Mouse (Mus musculus) CH12.LX (cell line): ENCODE measurements around the gene 4930402H24Rik. TPM values are rescaled to one million over a fixed set of nuclear protein-coding genes. Genes with fewer than 3 reads are reported as not detected.
A peak's percentile ranks its signal among the peaks of the same experiment; 100 is the strongest.

Source experiments
- DNase-seq: peaks from one replicate; pipeline ENCODE4 v3.0.0-alpha.2; 2013; ENCODE audit errors: extremely low read depth
- H3K27ac ChIP-seq: 2 replicates; pipeline ENCODE4 v1.5.1; 2012; ENCODE audit warnings: low read depth, mild to moderate bottlenecking, control low read depth, moderate library complexity; ENCODE audit not compliant: insufficient read depth
- H3K27me3 ChIP-seq: replicated peaks from 2 replicates; pipeline ENCODE3; 2012; ENCODE audit warnings: inconsistent platforms
- H3K36me3 ChIP-seq, 2 experiments: replicated peaks in 1 of 2; 2 replicates each; pipeline versions ENCODE3 to v1.6.1; 2012; ENCODE audit warnings: inconsistent platforms in 1 of 2, low read length in 1 of 2, mild to moderate bottlenecking in 1 of 2, mixed read lengths in 1 of 2, moderate library complexity in 1 of 2; ENCODE audit not compliant: control insufficient read depth in 1 of 2, insufficient read depth in 1 of 2
- H3K4me1 ChIP-seq, 2 experiments: 2 replicates each; pipeline ENCODE4 v1.6.1; 2012; ENCODE audit warnings: inconsistent platforms in 1 of 2, moderate library complexity in 1 of 2; ENCODE audit not compliant: insufficient read depth in 2 of 2, control insufficient read depth in 1 of 2
- H3K4me2 ChIP-seq: 2 replicates; pipeline ENCODE4 v1.6.1; 2012; ENCODE audit warnings: low read depth, mild to moderate bottlenecking, control low read depth; ENCODE audit not compliant: poor library complexity, insufficient read depth, severe bottlenecking
- H3K4me3 ChIP-seq, 3 experiments: fragments of 150-350 bp in 1 of 3; sonication (generic) in 1 of 3; replicated peaks in 1 of 3; 2 replicates each; pipeline versions ENCODE3 to v1.5.1; 2011 to 2012; ENCODE audit warnings: low read depth in 2 of 3, low read length in 2 of 3, mild to moderate bottlenecking in 2 of 3, moderate library complexity in 2 of 3, control low read depth in 1 of 3, improper control_type of control experiment in 1 of 3, inconsistent platforms in 1 of 3, mixed read lengths in 1 of 3; ENCODE audit not compliant: poor library complexity in 1 of 3
- H3K79me2 ChIP-seq: replicated peaks from 2 replicates; pipeline ENCODE4 v1.6.1; 2012; ENCODE audit warnings: mild to moderate bottlenecking, moderate library complexity; ENCODE audit not compliant: control insufficient read depth, poor library complexity, insufficient read depth, severe bottlenecking; ENCODE audit errors: extremely low read depth
- H3K9ac ChIP-seq: 2 replicates; pipeline ENCODE4 v1.6.1; 2012; ENCODE audit warnings: low read depth, mild to moderate bottlenecking, control low read depth, moderate library complexity; ENCODE audit not compliant: insufficient read depth
- H3K9me3 ChIP-seq: replicated peaks from 2 replicates; pipeline ENCODE3; 2012; ENCODE audit warnings: low read length, inconsistent platforms, mixed read lengths
- CHD1 ChIP-seq: IDR thresholded peaks from 2 replicates; pipeline ENCODE4 v1.6.1; 2012; ENCODE audit warnings: low read depth, low read length, improper control_type of control experiment, inconsistent platforms
- CHD2 ChIP-seq: IDR thresholded peaks from 2 replicates; pipeline ENCODE4 v1.6.1; 2011; ENCODE audit warnings: low read length, improper control_type of control experiment
- CTCF ChIP-seq, 2 experiments: IDR thresholded peaks in 1 of 2; conservative IDR thresholded peaks in 1 of 2; 2 replicates each; pipeline ENCODE4 v1.5.1; 2011 to 2012; ENCODE audit warnings: low read depth in 2 of 2, low read length in 2 of 2, improper control_type of control experiment in 1 of 2, inconsistent platforms in 1 of 2, mild to moderate bottlenecking in 1 of 2, moderate library complexity in 1 of 2
- ELF1 ChIP-seq: IDR thresholded peaks from 2 replicates; pipeline ENCODE4 v1.6.1; 2014; ENCODE audit warnings: low read depth, mild to moderate bottlenecking, inconsistent platforms, low read length, improper control_type of control experiment
- EP300 ChIP-seq: IDR thresholded peaks from 2 replicates; pipeline ENCODE4 v1.6.1; 2011; ENCODE audit warnings: low read length, improper control_type of control experiment
- ETS1 ChIP-seq: conservative IDR thresholded peaks from 2 replicates; pipeline ENCODE4 v1.6.1; 2012; ENCODE audit warnings: low read depth, mild to moderate bottlenecking, inconsistent platforms, low read length, improper control_type of control experiment, moderate library complexity
- GABPA ChIP-seq: IDR thresholded peaks from 2 replicates; pipeline ENCODE4 v1.6.1; 2012; ENCODE audit warnings: low read depth, low read length, improper control_type of control experiment, inconsistent platforms; ENCODE audit not compliant: insufficient replicate concordance
- IRF4 ChIP-seq: IDR thresholded peaks from 2 replicates; pipeline ENCODE4 v1.6.1; 2014; ENCODE audit warnings: low read depth, mild to moderate bottlenecking, inconsistent platforms, low read length, improper control_type of control experiment
- JUN ChIP-seq: IDR thresholded peaks from 2 replicates; pipeline ENCODE4 v1.6.1; 2011; ENCODE audit warnings: low read depth, mild to moderate bottlenecking, low read length, improper control_type of control experiment, moderate library complexity; ENCODE audit not compliant: insufficient read depth
- JUND ChIP-seq: conservative IDR thresholded peaks from 2 replicates; pipeline ENCODE4 v1.6.1; 2011; ENCODE audit warnings: low read depth, low read length, improper control_type of control experiment
- MAFK ChIP-seq: IDR thresholded peaks from 2 replicates; pipeline ENCODE4 v1.6.1; 2011; ENCODE audit warnings: low read length, improper control_type of control experiment; ENCODE audit not compliant: insufficient replicate concordance
- MEF2A ChIP-seq: IDR thresholded peaks from 2 replicates; pipeline ENCODE4 v1.6.1; 2014; ENCODE audit warnings: low read depth, mild to moderate bottlenecking, inconsistent platforms, low read length, improper control_type of control experiment, borderline replicate concordance
- MXI1 ChIP-seq: IDR thresholded peaks from 2 replicates; pipeline ENCODE4 v1.6.1; 2011; ENCODE audit warnings: mild to moderate bottlenecking, low read depth, low read length, improper control_type of control experiment
- NRF1 ChIP-seq: IDR thresholded peaks from 2 replicates; pipeline ENCODE4 v1.6.1; 2014; ENCODE audit warnings: low read depth, mild to moderate bottlenecking, inconsistent platforms, low read length, improper control_type of control experiment, moderate library complexity
- POLR2AphosphoS2 ChIP-seq: IDR thresholded peaks from 2 replicates; pipeline ENCODE4 v1.6.1; 2011; ENCODE audit warnings: low read depth, low read length, improper control_type of control experiment
- SMC3 ChIP-seq: IDR thresholded peaks from 2 replicates; pipeline ENCODE4 v1.6.1; 2011; ENCODE audit warnings: low read depth, low read length, improper control_type of control experiment
- TCF12 ChIP-seq: IDR thresholded peaks from 2 replicates; pipeline ENCODE4 v1.6.1; 2014; ENCODE audit warnings: low read depth, mild to moderate bottlenecking, inconsistent platforms, low read length, improper control_type of control experiment
- ZC3H11A ChIP-seq: IDR thresholded peaks from 2 replicates; pipeline ENCODE4 v1.6.1; 2012; ENCODE audit warnings: low read depth, mild to moderate bottlenecking, inconsistent platforms, low read length, improper control_type of control experiment
- ZMIZ1 ChIP-seq: IDR thresholded peaks from 2 replicates; pipeline ENCODE4 v1.6.1; 2012; ENCODE audit warnings: low read depth, mild to moderate bottlenecking, inconsistent platforms, low read length, improper control_type of control experiment
- dilution Hi-C: fragments of 300-500 bp; cut with MboI; formaldehyde crosslinking; loops from 2 replicates; pipeline ENCODE4 v1.14.3; 2020; ENCODE audit warnings: low sequenced_read_pairs; ENCODE audit not compliant: extremely low pct_unique_long_range_greater_than_20kb, extremely low pct_ligation_motif_present
- in situ Hi-C: fragments of 300-500 bp; cut with MboI; formaldehyde crosslinking; loops from 3 replicates; pipeline ENCODE4 v1.14.3; 2019; ENCODE audit warnings: low sequenced_read_pairs, low pct_ligation_motif_present, low pct_unique_long_range_greater_than_20kb, mixed read lengths
- polyA plus RNA-seq: library from polyadenylated mRNA; unstranded; fragments of >175 nt; gene quantifications from 2 replicates; pipeline ENCODE4 v1.2.1, GENCODE M21; 2012; ENCODE audit warnings: low read depth; ENCODE audit not compliant: insufficient read length
- total RNA-seq, 2 experiments: library from RNA; depleted of rRNA; stranded (reverse); fragments of 300-350 nt in 1 of 2; fragments of >200 nt in 1 of 2; gene quantifications; 2 replicates each; pipeline ENCODE4 v1.2.3; 2012 to 2014

4930402H24Rik gene
- total and polyA plus RNA-seq, 3 experiments, result 4.2 to 4.8 (median 4.2) TPM

- Histone ChIP-seq H3K9ac (no peak overlapping the region), H3K36me3 (peaks cover 0 to 4% of the 10 kb centered on the region in 2 experiments), H3K79me2 (no peaks in the 10 kb centered on the region), H3K27ac (no peak overlapping the region), H3K4me1 (peaks cover 3 to 18% of the 10 kb centered on the region in 2 experiments; a peak in 3 of 4 replicates), H3K4me2 (no peak overlapping the region), H3K9me3 (peaks cover 2% of the 10 kb centered on the region), H3K4me3 (no peak overlapping the region), H3K27me3 (no peaks in the 10 kb centered on the region)
- dilution Hi-C loops (no loop called here), in situ Hi-C loops (no loop called here)
- TF ChIP-seq ELF1 (no peak), TCF12 (no peak), IRF4 (no peak), CHD1 (no peak), POLR2AphosphoS2 (no peak), ETS1 (no peak)
- DNase-seq, result no peak
Observed at GRCm38 (mm10) chr2:130833699-130834098, 72.5 kb downstream of the 4930402H24Rik start.

- in situ Hi-C loops (no loop called here), dilution Hi-C loops (no loop called here)
- Histone ChIP-seq H3K4me1 (peaks cover 2 to 18% of the 10 kb centered on the region in 2 experiments; a peak in 3 of 4 replicates), H3K79me2 (no peaks in the 10 kb centered on the region), H3K9me3 (peaks cover 2% of the 10 kb centered on the region), H3K27ac (no peak overlapping the region), H3K36me3 (peaks cover 0 to 4% of the 10 kb centered on the region in 2 experiments), H3K4me3 (no peak overlapping the region), H3K27me3 (no peaks in the 10 kb centered on the region), H3K4me2 (no peak overlapping the region), H3K9ac (no peak overlapping the region)
- DNase-seq, result peak; percentile 46
- TF ChIP-seq JUND (0 out of 2 replicates have a peak, but pooled peaks have one; percentile 37), POLR2AphosphoS2 (no peak), ETS1 (no peak), ELF1 (peak; percentile 52), JUN (no peak), EP300 (peak; percentile 60; the same call in 1 of the 2 replicates)
Observed at GRCm38 (mm10) chr2:130832582-130832981, 73.6 kb downstream of the 4930402H24Rik start.

GRCm38 (mm10) chr2:130832012-130832411 lies 74.2 kb downstream of the 4930402H24Rik start:
- no peaks in the 10 kb centered on the region for H3K27me3 ChIP-seq
- no peak for DNase-seq
- H3K27ac ChIP-seq, result no peak overlapping the region
- in situ Hi-C loops (no loop called here), dilution Hi-C loops (no loop called here)
- no peak overlapping the region for H3K9ac ChIP-seq
- no peak overlapping the region for H3K4me2 ChIP-seq
- no peaks in the 10 kb centered on the region for H3K79me2 ChIP-seq
- H3K4me3 ChIP-seq, result no peak overlapping the region
- TF ChIP-seq ZMIZ1 (no peak), MEF2A (no peak), CHD1 (no peak), EP300 (no peak), ZC3H11A (no peak), NRF1 (no peak), CTCF (conservative IDR thresholded peaks at IDR 0.05 in 1 of 2, IDR thresholded peaks at IDR 0.05 in 1 of 2; ENCODE audit: low read depth in 2 of 2, low read length in 2 of 2) (no peak), MAFK (no peak), GABPA (no peak), CHD2 (no peak), SMC3 (no peak), TCF12 (no peak), MXI1 (no peak)
- peaks cover 2 to 18% of the 10 kb centered on the region in 2 experiments; a peak in 3 of 4 replicates for H3K4me1 ChIP-seq
- peaks cover 2% of the 10 kb centered on the region for H3K9me3 ChIP-seq
- H3K36me3 ChIP-seq, result peaks cover 0 to 4% of the 10 kb centered on the region in 2 experiments
